Mouse (Mus musculus) activated CD4-positive, CD25-positive, alpha-beta regulatory T cell (primary cell): ENCODE results near the gene Cops4. TPM values are rescaled to one million over a fixed set of nuclear protein-coding genes. Genes with fewer than 3 reads are reported as not detected.

Experiments
- polyA plus RNA-seq, 2 experiments: library from polyadenylated mRNA; unstranded; fragments of 100-300 nt; shearing (Covaris generic); gene quantifications; one replicate each; pipeline ENCODE4 v1.2.1; 2017

Gene Cops4
- 100 to 1,000 TPM; 102 to 103 TPM for polyA plus RNA-seq

GRCm38 (mm10) chr5:100518049-100519026, at the start of gene Cops4:
Cops4 (plus strand) TSS chr5:100518309.

GRCm38 (mm10) chr5:100500458-100500961, 17.6 kb upstream of the Cops4 start, which contains the start of gene Lin54:
Lin54 (minus strand) TSS chr5:100500639.

GRCm38 (mm10) chr5:100572069-100572468, 54.0 kb downstream of the Cops4 start, which contains the start of gene Plac8:
Plac8 (minus strand) TSS chr5:100572245.

Other genes with a start within 250 kb of the Cops4 start
- 10 to 100 TPM; 79.3 to 85.7 TPM for gene Sec31a, start 102.1 kb upstream of the Cops4 start, polyA plus RNA-seq
- gene Lin54, start 17.7 kb upstream of the Cops4 start, polyA plus RNA-seq = 10 to 100 TPM; 14.9 to 17.9 TPM
- 10 to 100 TPM; 33.5 to 48.9 TPM for gene Plac8, start 53.9 kb downstream of the Cops4 start, polyA plus RNA-seq
- gene Coq2, start 156.8 kb downstream of the Cops4 start, polyA plus RNA-seq = 10 to 100 TPM; 29.6 to 30.1 TPM
- 1 to 10 TPM; 3.1 to 6.4 TPM for gene Hpse, start 201.4 kb downstream of the Cops4 start, polyA plus RNA-seq